Mouse (Mus musculus) kidney, postnatal 4 days (tissue): ENCODE data around the gene Fam107b.
A peak's percentile ranks its signal among the peaks of the same experiment; 100 is the strongest.
"Not testable (repeated sequence)": the region's sequence is repeated elsewhere in the genome, so short reads cannot be mapped to it uniquely, and the experiment has no call there.

ENCODE experiments used
- DNase-seq, 2 experiments: peaks; one replicate each; pipeline ENCODE4 v3.0.0; 2021; ENCODE audit warnings: mixed read lengths in 2 of 2

Gene Fam107b

DNA sequence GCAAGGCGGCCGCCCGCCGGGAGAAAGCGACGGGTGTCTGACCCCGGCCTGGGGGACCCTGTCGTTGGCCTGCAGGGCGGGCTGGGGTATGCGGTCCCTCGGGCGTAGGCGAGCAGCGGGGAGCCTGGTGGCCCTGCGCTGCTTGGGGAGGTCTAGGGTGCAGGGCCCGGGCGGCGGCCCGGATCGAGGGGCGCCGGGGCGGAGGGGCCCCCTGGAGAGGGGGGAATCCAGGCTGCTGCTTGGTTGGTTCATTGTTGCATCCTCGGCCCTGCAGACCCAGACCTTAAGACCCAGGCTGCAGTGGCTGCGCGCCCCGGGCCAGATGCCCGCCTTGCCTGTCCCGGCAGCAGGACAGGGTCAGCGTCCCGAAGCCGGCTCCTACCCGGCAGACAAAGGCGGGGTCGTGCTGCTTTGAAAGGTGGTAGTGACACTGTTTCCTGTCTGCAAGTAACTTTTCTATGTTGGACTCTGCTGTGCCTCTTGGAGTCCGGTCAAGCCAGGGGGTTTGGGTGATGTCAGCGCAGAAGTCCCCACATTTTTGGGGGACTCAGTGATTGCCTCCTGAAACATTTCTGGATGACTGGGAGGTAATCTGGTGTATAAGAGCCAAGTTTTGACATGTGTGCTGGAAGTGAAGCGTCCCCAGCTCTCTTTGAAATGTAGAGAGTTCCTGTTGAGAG lies 143.5 kb downstream of the Fam107b start:
- DNase-seq = peak; percentile 57 to 75

- DNase-seq = no peak
Observed at GRCm38 (mm10) chr2:3714511-3714910, 144.2 kb downstream of the Fam107b start.

- no peak for DNase-seq
Observed at GRCm38 (mm10) chr2:3715424-3715823, 145.1 kb downstream of the Fam107b start.

GRCm38 (mm10) chr2:3717268-3717667 lies 147.0 kb downstream of the Fam107b start:
- no peak for DNase-seq

DNA sequence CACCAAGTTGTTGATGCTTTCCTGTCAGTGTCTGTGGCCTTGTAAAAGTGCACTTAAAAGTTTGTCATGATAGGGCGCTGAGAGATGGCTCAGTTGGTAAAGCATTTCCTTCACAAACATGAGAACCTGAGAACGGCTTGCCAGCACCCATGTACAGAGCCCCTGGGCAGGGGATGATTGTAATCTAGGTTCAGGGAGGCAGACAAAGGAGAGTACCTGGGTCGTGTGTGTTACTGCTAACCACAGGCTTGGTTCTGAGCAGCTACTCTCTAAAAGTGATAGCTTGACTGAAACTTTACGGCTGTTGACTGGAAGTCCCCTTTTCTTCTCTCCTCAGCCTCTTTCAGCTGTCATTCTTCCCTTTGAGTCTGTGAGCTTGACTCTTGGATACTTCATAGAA lies 147.6 kb downstream of the Fam107b start:
- DNase-seq = no peak

- DNase-seq = not testable (repeated sequence)
Observed at GRCm38 (mm10) chr2:3719436-3720121, 149.3 kb downstream of the Fam107b start.

DNA sequence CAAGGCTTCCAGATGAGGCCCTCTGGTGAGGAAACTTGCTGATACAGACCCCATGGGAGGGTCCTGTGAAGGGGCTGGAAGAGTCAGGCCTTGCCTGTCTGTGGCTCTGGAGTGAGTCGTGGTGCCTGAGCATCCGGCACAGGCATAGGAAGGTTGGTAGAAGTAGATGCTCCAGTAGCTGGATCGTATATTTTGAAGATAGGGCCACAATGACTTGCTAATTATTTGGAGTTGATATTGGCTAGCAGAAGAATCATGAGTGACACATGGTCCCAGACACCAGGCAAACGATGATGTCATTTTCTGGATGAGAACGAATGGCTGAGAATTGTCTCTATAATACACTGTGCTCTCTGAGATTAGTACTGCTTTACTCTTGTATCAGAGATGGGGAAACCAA lies 150.8 kb downstream of the Fam107b start:
- no peak for DNase-seq

DNA sequence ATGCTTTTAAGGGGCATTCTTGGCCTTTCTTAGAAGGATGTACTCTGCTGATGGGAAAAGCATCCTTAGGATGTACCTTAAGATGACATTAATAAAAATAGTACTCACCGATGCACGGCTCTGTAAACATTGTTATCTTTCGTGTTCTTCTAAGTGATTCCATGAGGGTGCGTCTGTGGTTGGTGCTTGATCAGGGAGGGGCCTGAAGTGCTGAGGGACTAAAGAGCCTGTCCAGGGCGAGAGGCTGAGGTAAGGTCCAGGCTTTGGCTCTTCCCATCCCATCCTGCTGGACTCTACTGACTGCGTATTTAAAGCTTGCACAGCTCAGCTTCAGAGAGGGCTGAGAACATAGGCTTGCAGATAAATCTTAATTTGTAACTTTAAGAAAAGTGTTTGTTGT lies 151.7 kb downstream of the Fam107b start:
- no peak for DNase-seq

GRCm38 (mm10) chr2:3723391-3724106 lies 153.3 kb downstream of the Fam107b start:
- no peak for DNase-seq

DNA sequence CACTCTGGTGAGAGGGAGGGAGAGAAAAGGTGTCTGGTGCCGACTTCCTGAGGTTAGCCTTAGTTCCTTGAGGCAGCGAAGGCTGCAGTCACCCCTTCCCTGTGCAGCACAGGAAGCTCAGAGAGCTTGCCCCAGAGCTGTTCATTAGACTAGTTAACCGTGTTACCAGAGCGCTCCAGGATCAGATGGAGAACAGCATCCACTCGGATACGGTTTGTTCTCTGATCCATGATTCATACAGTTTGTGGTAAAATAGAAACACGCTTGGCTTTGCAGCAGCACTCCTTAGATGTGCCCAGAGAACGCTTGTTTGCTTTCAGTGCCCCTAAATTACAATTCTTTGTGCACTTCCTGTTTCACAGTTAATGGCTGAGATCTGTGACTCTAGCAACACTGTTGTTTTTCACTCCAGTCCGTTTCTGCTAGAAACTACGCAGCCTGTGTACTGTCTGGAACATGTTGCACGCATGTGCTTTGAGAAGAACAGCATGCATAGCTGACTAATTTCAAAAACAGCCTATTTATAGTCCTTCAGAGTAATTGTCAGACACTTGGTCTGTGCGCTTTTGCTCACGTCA lies 156.3 kb downstream of the Fam107b start:
- no peak for DNase-seq

GRCm38 (mm10) chr2:3727225-3727930 lies 157.1 kb downstream of the Fam107b start:
- no peak for DNase-seq

DNA sequence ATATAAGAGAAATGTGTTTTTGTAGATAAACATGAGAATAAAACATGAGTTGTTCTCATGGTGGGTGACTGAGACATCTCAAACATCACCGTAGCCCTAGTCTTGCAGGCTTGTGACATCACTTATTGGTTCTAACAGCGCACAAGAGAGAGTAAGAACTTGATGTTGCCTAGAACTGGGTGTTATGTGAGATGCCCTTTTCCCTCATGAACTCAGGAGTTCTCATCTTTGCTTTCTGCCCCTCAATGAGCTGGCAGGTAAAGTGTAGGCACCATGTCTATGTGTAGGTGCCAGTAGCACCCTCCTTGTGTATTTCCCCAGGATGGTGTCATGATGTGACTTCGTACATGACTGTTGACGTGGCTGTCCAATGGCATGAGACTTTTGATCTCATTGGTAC lies 157.8 kb downstream of the Fam107b start:
- no peak for DNase-seq

- no peak for DNase-seq
Observed at GRCm38 (mm10) chr2:3729586-3729985, 159.3 kb downstream of the Fam107b start.

GRCm38 (mm10) chr2:3730744-3731143 lies 160.5 kb downstream of the Fam107b start:
- DNase-seq = peak in 1 of 2 experiments; percentile 43

DNA sequence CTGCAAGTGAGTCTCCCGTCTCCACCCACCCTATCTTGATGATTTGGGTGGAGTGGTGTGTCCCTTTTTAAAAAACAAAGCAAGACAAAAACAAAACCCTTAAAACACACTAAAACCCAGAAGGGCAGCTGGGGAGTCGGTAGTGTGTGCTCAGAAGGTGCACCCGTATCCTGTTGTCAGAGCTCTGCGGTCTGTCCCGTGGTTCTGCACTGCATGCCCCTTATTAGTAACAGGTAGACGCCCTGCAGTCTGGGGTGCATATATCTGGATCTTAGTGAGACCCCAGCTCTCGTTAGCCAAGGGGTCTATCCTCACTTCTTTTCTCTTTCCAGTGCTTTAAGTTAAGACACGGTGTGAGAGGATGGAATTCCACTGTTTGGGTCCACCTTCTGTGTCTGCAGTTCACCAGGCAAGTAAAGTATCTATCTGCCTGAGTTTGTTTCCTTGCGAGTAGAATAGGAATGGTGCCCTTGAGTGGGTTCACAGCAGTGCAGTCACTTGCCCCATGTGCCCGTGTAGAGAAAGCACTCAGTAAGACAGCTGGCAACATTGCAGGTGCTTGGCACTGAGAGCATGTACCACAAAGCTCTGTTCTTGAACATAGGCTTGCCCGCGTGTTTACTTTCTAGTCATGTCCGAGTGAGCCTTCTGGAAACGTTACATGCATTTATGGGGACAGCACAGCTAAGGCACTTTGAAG lies 161.2 kb downstream of the Fam107b start:
- no peak for DNase-seq

- no peak for DNase-seq
Observed at GRCm38 (mm10) chr2:3737917-3738694, 167.8 kb downstream of the Fam107b start.

DNA sequence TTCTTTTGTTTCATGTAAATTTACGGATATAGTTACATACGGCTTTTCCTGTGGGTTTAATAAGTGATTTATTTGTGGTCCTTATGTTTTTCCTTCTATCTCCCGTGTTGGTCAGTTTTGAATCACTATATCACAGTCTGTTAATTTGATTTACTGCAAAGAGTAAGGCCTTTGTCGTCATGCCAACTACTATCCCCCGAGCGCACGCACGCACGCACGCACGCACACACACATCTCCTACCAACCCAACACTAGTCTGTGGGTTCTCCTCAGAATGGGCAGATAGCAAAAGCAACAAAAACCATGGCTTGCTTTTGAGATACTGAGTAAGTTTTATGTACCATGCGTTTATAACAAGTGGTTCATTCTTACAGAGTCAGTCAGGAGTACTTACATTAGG lies 168.4 kb downstream of the Fam107b start:
- no peak for DNase-seq

DNA sequence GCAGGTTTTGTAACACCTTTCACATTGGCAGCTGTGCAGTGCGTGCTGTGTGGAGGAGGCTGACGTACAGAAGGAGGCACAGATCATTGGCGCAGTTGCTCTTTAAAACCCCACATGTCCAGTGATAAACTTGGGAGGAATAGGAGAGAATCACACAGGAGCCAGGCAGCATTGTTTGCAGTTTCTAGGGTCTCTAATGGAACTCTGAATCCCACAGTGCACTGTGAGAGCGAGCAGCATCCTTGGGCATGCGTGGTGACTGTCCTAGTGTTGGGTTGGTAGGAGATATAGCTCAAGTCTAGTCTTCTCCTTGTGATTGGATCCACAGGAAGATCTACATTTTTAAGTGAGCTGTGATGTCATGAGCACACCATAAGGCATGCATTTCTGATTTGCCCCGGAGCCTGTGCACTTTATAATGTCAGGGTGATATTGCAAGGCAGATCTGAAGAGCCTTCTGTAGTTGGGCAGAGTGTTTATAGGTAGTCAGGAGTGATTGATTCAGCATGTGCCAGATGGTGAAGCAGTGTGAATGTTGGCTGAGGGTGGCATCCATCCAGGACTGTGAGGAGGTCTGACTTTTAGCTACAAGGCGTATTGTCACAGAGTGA lies 169.2 kb downstream of the Fam107b start:
- no peak for DNase-seq

DNA sequence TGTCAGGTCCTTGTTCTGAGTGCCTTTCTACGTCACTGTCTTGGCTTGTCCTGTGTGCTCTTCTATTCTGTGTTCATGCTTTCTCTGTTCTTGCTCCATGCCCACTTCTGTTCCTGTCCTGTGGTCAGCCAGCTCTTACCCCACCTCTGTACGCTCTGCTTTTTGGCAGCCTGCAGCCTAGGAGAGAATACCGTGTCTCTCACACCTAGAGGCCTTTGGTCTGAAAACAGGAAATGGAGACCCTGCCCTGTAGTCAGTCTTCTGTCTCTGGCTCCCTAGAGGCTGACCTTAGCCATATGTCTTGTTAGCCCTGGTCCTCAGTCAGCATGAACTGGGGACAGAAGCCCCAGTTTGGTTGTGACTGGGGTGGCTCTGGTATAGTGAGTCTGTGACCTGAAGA lies 170.0 kb downstream of the Fam107b start:
- DNase-seq = no peak

- no peak for DNase-seq
Observed at GRCm38 (mm10) chr2:3740670-3741069, 170.4 kb downstream of the Fam107b start.

- peak in 1 of 2 experiments; percentile 21 for DNase-seq
Observed at GRCm38 (mm10) chr2:3742519-3742918, 172.2 kb downstream of the Fam107b start.
